Mouse (Mus musculus) spleen, postnatal 14 days (tissue): ENCODE data around the gene Coro1c.

Source experiments
- DNase-seq, 2 experiments: peaks; one replicate each; pipeline ENCODE4 v3.0.0; 2021 to 2022; ENCODE audit warnings: low spot score in 2 of 2

Coro1c gene

DNA sequence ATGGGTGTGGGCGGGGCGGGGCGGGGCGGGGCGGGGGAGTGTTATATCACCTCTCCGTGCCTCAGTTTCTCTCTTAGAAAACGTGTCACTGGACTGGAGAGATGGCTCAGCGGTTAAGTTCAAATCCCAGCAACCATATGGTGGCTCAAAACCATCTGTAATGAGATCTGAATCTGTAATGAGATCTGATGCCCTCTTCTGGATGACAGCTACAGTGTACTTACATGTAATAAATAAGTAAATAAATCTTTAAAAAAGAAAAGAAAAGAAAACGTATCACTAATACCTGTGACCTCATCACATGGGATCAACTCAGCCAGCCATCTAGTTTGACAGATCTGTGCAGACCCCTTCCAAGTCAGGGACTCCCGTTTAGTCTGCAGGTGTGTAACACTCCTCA lies 21.0 kb upstream of the Coro1c start:
- DNase-seq: no peak

- DNase-seq: no peak
These were observed 16.1 kb upstream of the Coro1c start for GRCm38 (mm10) chr5:113924608-113925007.

DNA sequence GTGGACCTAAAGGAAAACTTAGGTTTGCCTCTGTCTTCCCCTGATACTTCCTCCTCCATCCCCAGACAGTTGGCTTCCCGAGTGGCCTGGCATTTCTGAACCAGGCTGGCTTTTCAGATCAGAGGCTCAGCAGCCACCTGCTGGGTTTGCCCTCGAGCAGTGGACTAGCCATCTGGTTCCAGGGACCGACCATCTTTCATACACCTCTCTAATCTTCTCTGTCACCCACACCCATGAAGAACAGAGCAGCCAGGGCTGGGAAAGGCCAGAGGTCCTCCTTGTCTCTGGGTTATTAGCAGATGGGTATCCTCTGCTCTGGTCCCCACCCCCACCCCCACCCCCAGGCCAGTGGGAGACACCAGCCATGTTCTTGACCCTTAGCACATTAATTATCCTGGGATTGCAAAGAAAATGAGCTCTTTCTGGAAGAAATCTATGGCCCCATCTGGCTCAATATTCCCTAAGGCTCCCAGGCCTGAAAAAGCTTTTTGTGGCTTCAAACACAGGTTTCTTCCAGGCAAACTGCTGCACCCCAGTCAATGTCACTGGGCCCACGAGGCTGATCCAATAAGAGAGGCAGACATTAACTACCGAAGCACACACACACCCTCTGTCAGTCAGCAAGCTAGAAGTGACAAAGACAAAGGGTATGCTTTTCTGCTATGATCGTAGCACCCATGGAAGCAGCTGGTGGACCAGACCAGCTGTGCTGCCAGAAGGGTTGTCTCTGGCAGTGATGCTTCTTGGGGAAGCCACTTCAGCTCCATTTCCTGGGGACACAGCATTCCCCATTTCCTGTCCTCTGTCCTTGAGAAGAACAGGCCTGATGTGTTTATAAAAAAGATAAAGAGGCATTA lies 13.0 kb upstream of the Coro1c start:
- no peak for DNase-seq

GRCm38 (mm10) chr5:113919060-113919459 lies 10.5 kb upstream of the Coro1c start:
- no peak for DNase-seq

DNA sequence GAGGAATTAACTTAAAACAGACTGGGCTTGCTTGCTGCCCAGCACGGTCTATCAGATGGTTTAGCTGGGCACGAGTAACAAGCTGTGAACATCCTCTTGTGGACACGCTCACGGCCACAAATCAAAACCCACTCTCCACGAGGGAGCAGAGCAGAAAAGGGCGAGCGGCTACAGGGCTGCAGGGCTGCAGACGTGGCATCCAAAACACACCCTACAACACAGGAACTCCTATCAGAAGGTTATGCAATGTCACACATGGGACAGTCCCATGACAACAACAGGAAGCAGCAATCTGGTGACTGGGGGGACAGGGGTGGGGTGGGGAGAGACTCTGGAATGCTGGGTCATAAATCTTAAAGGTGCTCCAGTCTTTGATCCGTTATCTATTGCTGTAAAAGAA lies 10.1 kb upstream of the Coro1c start:
- no peak for DNase-seq

- no peak for DNase-seq
These were observed 2.1 kb upstream of the Coro1c start for GRCm38 (mm10) chr5:113910705-113911104.

GRCm38 (mm10) chr5:113910065-113910701 lies 1.6 kb upstream of the Coro1c start:
- no peak for DNase-seq

DNA sequence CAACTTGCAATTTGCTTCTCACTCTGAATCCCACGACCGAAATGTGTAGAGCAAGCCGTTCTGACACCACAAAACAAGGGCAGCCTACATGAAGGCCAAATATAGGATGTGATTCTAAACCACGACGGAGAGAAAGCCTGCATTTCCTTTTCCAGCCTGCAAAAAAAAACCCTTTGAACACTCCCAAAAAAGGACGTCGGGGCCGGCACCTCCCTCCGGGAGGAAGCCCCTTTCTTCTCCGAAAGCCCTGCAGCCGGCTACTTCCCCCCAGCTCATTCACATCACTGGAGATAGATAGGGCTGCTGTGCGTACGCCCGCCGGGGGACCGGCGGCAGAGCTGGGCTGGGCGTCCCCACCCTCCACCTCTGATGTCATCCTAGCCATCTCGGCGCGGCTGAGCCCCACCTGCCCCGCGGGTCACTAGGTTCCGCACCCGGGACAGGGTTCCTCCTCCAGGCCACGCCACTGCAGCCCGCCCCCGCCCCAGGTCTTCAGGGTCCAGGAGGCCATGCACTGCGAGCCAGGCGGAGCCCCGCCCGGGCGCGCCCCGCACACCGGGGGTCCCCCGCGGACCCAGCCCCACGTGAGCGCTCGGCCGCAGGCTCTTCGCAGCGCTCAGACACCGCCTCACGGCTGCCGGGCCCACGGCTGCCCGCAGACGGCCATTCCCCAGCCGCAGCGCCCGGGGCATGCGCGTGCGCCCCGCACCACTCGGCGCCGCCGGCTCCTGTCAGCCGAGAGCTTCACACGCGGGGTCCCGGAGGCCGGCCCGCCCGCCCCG lies 581 bp downstream of the Coro1c start:
- peak; percentile 63 to 67 for DNase-seq

GRCm38 (mm10) chr5:113906958-113907735 lies 1.4 kb downstream of the Coro1c start:
- peak in 1 of 2 experiments; percentile 40 for DNase-seq

DNA sequence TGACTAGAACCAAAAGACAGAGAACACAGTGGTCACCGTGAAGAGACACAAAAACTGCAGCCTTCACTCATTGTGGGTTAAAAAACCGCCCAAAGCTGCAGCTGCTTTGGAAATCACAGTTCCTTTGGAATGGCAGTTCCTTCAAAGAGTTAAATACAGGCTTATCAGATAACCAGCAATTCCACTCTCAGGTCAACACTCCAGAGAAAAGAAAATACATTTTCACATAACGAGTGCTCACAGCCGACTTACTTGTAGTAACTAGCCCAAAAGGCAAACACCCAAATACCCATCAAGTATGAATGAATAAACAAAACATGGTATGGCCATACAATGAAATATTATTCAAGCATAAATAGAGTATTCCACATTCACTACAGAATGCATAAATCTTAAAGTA lies 3.6 kb downstream of the Coro1c start:
- DNase-seq: no peak

DNA sequence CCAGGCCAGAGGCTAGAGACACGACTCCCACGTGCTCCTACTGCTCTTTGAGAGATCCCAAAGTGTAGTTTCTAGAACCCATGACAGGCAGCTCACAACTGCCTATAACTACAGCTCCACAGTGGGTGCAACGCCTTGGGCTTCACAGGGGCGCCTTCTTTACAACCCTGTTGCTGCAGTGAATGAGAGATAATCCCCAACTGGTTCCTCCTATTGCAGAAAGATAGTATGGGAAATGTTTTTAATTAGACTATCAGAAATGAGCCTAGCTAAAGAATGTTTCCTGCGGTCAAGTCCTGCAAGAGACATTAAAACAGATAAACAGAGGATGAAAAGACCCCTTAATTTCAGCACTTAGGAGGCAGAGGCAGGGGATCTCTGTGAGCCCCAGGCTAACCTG lies 5.6 kb downstream of the Coro1c start:
- DNase-seq: no peak

- DNase-seq: no peak
These were observed 6.5 kb downstream of the Coro1c start for GRCm38 (mm10) chr5:113902017-113902416.

- DNase-seq: no peak
These were observed 7.4 kb downstream of the Coro1c start for GRCm38 (mm10) chr5:113901074-113901571.

DNA sequence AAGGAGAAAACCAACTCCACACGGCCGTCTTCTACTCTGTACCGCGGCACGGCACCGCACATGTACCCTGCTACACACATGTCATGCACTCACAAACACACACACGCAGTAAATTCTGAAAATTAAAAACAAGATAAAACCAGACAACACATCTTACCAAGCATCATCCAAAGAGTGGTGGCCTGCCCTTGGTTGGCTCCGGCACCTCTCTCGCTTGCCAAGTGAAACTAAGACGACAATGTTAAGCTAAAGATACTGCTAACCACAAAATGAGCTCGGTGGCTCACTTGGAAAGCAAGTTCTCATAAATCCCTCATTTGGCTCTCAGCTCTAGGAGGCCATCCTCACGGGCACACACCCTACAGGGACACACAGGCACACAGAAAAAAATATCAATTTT lies 9.0 kb downstream of the Coro1c start:
- no peak for DNase-seq

GRCm38 (mm10) chr5:113892005-113892404 lies 16.6 kb downstream of the Coro1c start:
- no peak for DNase-seq

DNA sequence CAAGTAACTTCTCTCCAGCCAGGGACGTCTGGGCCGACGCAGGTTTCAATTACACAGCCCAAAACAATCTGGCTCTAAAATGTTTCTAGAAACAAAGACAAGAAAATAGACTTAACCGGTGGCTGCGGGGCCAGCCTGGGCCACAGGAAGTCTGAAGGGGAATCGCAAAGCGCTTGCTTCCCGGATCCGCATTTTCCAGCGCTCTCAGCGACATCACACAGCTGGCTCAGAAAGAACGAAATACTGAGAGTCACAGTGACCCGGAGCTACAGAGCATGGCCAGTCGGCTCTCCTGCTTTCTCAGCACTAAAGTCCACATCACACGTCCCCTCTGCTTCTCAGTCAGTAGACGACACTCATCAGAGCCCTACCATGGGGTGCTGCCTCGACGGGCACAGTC lies 17.7 kb downstream of the Coro1c start:
- no peak for DNase-seq

DNA sequence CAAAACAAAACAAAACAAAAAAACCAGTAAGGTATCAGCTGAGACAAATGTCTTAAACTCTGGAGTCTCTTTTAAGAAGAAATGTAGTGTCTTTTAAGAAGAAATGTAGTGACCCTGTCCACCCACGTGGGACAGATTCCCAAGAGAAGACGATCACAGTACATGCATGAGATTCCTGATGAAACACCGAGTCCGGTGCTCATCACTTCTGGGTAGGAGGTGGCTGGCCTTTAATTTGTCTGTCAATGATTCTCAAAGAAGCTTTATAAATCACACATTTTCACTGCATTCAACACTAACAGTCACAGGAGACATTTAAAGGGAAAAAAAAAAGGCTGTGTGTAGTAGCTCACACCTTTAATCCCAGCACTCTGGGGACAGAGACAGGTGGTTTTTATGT lies 18.6 kb downstream of the Coro1c start:
- no peak for DNase-seq

GRCm38 (mm10) chr5:113889181-113889906 lies 19.2 kb downstream of the Coro1c start:
- DNase-seq: no peak

DNA sequence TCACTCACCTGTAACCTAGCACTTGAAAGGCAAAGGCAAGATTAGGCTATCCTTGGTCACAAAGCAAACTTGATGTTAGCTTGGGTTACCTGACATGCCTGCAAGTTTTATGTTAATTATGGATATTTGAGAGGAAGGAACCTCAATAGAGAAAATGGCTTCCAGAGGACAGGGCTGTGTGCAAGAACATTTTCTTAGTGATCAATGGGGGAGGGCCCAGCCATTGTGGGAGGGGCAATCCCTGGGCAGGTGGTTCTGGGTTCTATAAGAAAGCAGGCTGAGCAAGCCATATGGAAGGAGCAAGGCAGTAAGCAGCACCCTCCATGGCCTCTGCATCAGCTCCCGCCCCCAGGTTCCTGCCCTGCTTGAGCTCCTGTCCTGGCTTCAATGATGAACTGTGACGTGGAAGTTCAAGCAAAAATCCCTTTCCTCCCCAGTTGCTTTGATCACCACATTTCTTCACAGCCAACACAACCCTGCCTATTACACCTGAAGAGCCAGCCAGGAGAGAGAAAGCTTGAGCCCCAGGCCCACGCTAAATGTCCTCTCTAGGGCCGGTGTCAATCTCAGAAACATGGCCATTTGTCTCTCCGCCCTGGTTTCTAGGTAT lies 20.3 kb downstream of the Coro1c start:
- no peak for DNase-seq

GRCm38 (mm10) chr5:113887132-113887531 lies 21.4 kb downstream of the Coro1c start:
- DNase-seq: no peak
